Mouse (Mus musculus) embryonic facial prominence, embryonic 12.5 days (tissue): ENCODE results near the gene Olfr1370. TPM values are rescaled to one million over a fixed set of nuclear protein-coding genes. Genes with fewer than 3 reads are reported as not detected.

Source experiments
- polyA plus RNA-seq: library from polyadenylated mRNA; unstranded; fragments of >200 nt; fragmentation: Nextera tagmentation; extraction: Ambion mirVana; gene quantifications from 2 replicates; pipeline ENCODE4 v1.2.1, GENCODE M21; 2016

Olfr1370 gene
- polyA plus RNA-seq, 1 experiment from 2014 or later, result not detected

Other genes with a start within 250 kb of the Olfr1370 start
- gene Olfr1369-ps1, start 36.5 kb upstream of the Olfr1370 start, polyA plus RNA-seq, result 0.04 TPM in 1 of 2 replicates, not detected in the other
- gene Olfr263, start 54.7 kb upstream of the Olfr1370 start, polyA plus RNA-seq, result not detected in 2 replicates
- not detected in 2 replicates for gene Olfr1368, start 70.9 kb upstream of the Olfr1370 start, polyA plus RNA-seq
- 167 and 170 TPM in 2 replicates for gene Trim27, start 104.5 kb upstream of the Olfr1370 start, polyA plus RNA-seq
- not detected in 2 replicates for gene Gpx5, start 217.8 kb upstream of the Olfr1370 start, polyA plus RNA-seq
- gene Gpx6, start 237.2 kb upstream of the Olfr1370 start, polyA plus RNA-seq, result 0.13 and 0.55 TPM in 2 replicates